Mouse (Mus musculus) liver, postnatal 0 days (tissue): ENCODE data around the gene Gnb1. TPM values are rescaled to one million over a fixed set of nuclear protein-coding genes. Genes with fewer than 3 reads are reported as not detected.
A peak's percentile ranks its signal among the peaks of the same experiment; 100 is the strongest.

ENCODE experiments used
- ATAC-seq: fragments of 200-750 bp; cut with Nextera tagmentation; 2 replicates; pipeline ENCODE4 v1.8.0; 2017; ENCODE audit warnings: mild to moderate bottlenecking, moderate library complexity
- DNase-seq: peaks from one replicate; pipeline ENCODE4 v3.0.0-alpha.2; 2016
- H3K27ac ChIP-seq: fragments of 300-500 bp; sonication (generic); 2 replicates; pipeline ENCODE4 v1.5.1; 2014; ENCODE audit warnings: antibody characterized with exemption, moderate library complexity, mild to moderate bottlenecking, low read depth
- H3K27me3 ChIP-seq: fragments of 300-500 bp; sonication (generic); 2 replicates; pipeline ENCODE4 v1.6.1; 2014; ENCODE audit warnings: low read length, control low read depth, mixed read lengths; ENCODE audit not compliant: insufficient read depth
- H3K36me3 ChIP-seq: fragments of 300-500 bp; sonication (generic); replicated peaks from 2 replicates; pipeline ENCODE4 v1.6.1; 2014; ENCODE audit warnings: mild to moderate bottlenecking, control low read depth, low read length, moderate library complexity, mixed read lengths; ENCODE audit not compliant: insufficient read depth
- H3K4me1 ChIP-seq: fragments of 300-500 bp; sonication (generic); 2 replicates; pipeline ENCODE4 v1.6.1; 2014; ENCODE audit warnings: antibody characterized with exemption, mild to moderate bottlenecking, control low read depth; ENCODE audit not compliant: insufficient read depth
- H3K4me2 ChIP-seq: fragments of 300-500 bp; sonication (generic); 2 replicates; pipeline ENCODE4 v1.6.1; 2014; ENCODE audit warnings: low read depth, mild to moderate bottlenecking, low read length, moderate library complexity, mixed read lengths
- H3K4me3 ChIP-seq: fragments of 300-500 bp; sonication (generic); 2 replicates; pipeline ENCODE4 v1.5.1; 2014; ENCODE audit warnings: low read depth, low read length
- H3K9ac ChIP-seq: fragments of 300-500 bp; sonication (generic); replicated peaks from 2 replicates; pipeline ENCODE4 v1.6.1; 2014; ENCODE audit warnings: mild to moderate bottlenecking, moderate library complexity
- H3K9me3 ChIP-seq: fragments of 300-500 bp; sonication (generic); 2 replicates; pipeline ENCODE4 v1.6.1; 2016; ENCODE audit warnings: mild to moderate bottlenecking, control low read depth, low read length, mixed read lengths
- CTCF ChIP-seq: sonication (generic); IDR thresholded peaks from 2 replicates; pipeline ENCODE4 v1.5.1; 2016; ENCODE audit warnings: antibody characterized with exemption, low read depth
- EP300 ChIP-seq: IDR thresholded peaks from 2 replicates; pipeline ENCODE4 v1.6.1; 2016; ENCODE audit warnings: antibody characterized with exemption, low read depth, mild to moderate bottlenecking
- WGBS: fragments of 180-500 bp; shearing (Covaris S2); extraction: QIAGEN DNeasy Blood & Tissue Kit; methylation state at CpG from one replicate; pipeline ENCODE4 v1.1.7; 2014; ENCODE audit not compliant: insufficient replicate concordance; 5-methylcytosine and 5-hydroxymethylcytosine counted together
- polyA plus RNA-seq: library from polyadenylated mRNA; unstranded; fragments of >200 nt; fragmentation: Nextera tagmentation; extraction: Ambion mirVana; gene quantifications from 2 replicates; pipeline ENCODE4 v1.2.1, GENCODE M21; 2015

The Gnb1 gene
- polyA plus RNA-seq, 1 experiment from 2014 or later: 88.4 TPM

DNA sequence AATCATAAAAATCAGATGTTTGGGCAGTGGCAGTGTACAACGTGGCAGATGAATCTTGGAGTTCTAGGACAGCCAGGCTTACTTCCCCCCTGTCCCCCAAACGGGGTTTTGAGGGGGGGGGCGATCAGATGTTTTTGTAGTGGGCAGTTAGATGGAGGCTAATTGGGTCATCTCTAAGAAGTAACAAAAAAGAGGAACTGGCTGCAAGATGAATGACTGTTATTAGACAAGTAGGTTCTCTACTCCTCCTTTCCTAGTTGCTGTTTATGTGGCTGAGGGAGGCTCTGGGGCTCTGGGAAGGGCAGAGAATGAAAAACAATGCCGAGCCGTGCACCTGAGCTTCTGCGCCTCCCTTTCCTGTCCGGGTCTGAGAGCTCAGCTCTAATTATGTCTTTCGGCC is 13.9 kb downstream of the Gnb1 start:
- no peaks in the 10 kb centered on the region for H3K27me3 ChIP-seq
- H3K9me3 ChIP-seq: no peaks in the 10 kb centered on the region
- TF ChIP-seq CTCF (no peak), EP300 (no peak)
- no peak overlapping the region for H3K9ac ChIP-seq
- H3K4me1 ChIP-seq: peaks cover 24% of the 10 kb centered on the region
- no peak overlapping the region for H3K4me3 ChIP-seq
- no peak overlapping the region for H3K4me2 ChIP-seq
- peak overlapping the region; percentile 6; the same call in 1 of the 2 replicates for H3K27ac ChIP-seq
- DNase-seq (no peak), ATAC-seq (no peak)
- WGBS: 29% methylated on average over 8 of the region's 8 CpGs
- H3K36me3 ChIP-seq: no peaks in the 10 kb centered on the region

DNA sequence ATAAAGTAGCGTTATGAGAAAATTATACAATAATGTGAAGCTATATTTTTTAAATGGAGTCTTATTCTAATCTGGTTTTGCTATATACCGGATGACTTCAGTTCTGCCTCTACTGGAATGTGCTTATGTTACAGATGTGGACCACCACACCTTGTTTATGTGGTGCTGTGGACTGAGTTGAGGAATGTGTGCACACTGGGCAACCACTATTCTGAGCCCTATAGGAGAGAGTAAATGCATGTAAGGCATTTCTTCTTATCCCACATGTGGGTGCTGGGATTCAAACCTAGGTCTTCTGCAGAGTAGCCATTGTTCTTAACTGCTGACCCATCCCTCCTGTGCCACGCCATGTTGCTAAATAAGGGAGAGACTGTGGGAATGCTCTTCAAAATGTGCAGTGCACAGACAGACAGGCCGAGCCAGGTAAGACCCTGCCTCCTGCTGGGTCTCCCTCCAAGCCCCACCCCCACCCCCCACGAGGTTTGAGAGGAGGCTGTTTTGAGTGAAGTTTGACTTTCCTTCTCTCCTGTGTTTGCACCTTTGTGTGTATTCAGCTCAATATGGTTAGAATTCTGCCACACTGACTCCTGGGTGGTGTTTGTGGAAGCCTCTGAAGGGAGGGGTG is 14.6 kb downstream of the Gnb1 start:
- no peak for DNase-seq
- no peak for TF ChIP-seq EP300
- no peak for TF ChIP-seq CTCF
- ATAC-seq: no peak
- WGBS: 76% methylated on average over 5 of the region's 5 CpGs
- Histone ChIP-seq H3K36me3 (no peaks in the 10 kb centered on the region), H3K27ac (no peak overlapping the region), H3K4me1 (peaks cover 27% of the 10 kb centered on the region), H3K4me3 (no peak overlapping the region), H3K27me3 (no peaks in the 10 kb centered on the region), H3K9ac (no peak overlapping the region), H3K9me3 (no peaks in the 10 kb centered on the region), H3K4me2 (no peak overlapping the region)

DNA sequence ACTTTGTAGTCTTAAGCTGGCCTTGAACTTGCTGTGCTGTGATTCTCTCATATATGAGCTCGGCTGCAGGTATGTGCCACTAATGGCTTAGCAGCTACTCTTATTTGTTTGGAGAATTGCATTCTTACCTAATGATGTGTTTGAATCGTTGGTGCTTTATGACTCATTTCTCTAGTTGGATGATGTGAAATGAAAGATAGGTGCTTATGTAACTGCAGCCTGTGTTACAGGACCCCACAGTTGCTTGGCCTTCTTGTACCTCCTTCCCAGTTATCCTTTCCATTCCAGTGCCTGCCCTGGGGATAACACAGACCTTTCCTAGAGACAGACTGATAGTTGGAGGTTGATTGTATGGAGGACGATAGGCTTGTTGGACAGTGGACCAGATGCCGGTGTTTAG is 17.5 kb downstream of the Gnb1 start:
- TF ChIP-seq EP300 (no peak), CTCF (no peak)
- WGBS: 73% methylated on average over 4 of the region's 4 CpGs
- no peak overlapping the region for H3K4me2 ChIP-seq
- ATAC-seq (no peak), DNase-seq (no peak)
- H3K4me1 ChIP-seq: peaks cover 31% of the 10 kb centered on the region
- no peaks in the 10 kb centered on the region for H3K9me3 ChIP-seq
- H3K27me3 ChIP-seq: no peaks in the 10 kb centered on the region
- no peak overlapping the region for H3K27ac ChIP-seq
- no peaks in the 10 kb centered on the region for H3K36me3 ChIP-seq
- H3K4me3 ChIP-seq: no peak overlapping the region
- no peak overlapping the region for H3K9ac ChIP-seq

DNA sequence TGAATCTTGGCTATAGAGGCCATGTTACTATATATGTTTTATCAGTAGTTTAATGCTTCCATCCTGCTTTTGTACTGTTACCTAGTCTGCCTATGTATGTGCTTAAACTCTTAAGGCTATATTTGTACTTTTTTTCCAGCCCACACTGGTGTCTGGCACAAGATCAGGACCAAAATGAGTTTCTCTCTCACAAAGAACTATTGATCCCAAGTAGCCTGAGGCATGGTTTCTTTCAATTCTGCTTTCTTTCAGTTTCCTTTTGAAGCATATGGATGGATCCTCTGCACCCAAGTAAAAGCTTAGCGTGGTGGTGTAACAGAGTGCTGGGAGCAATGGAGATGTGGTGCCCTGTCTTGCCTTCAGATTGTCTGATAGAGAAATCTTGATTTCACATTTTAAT is 19.8 kb downstream of the Gnb1 start:
- DNase-seq (no peak), ATAC-seq (no peak)
- peaks cover 13% of the 10 kb centered on the region for H3K4me1 ChIP-seq
- no peak overlapping the region for H3K4me3 ChIP-seq
- no peak overlapping the region for H3K4me2 ChIP-seq
- H3K9me3 ChIP-seq: no peaks in the 10 kb centered on the region
- no peaks in the 10 kb centered on the region for H3K27me3 ChIP-seq
- no peak overlapping the region for H3K27ac ChIP-seq
- WGBS: 88% methylated on average over 1 of the region's 1 CpGs
- no peaks in the 10 kb centered on the region for H3K36me3 ChIP-seq
- H3K9ac ChIP-seq: no peak overlapping the region
- TF ChIP-seq CTCF (no peak), EP300 (no peak)

DNA sequence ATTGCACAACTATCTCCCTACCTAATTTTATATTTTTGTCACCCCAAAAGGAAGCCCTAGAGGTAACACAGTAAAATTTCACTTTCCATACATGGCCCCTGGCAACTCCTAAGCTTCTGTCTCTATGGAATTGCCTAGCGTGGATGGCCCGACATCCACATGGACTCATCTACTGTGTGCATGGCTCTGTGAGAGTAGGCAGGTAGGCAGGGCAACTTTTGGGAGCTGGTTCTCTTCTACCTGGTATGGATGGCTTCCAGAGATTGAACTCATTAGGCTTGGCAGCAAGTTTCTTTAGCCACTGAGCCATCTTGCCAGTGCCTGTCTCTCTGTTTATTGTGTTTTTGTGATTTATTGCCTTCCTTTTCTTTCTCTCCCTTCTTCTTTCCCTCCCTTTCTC is 23.6 kb downstream of the Gnb1 start:
- no peaks in the 10 kb centered on the region for H3K27me3 ChIP-seq
- no peak for ATAC-seq
- no peak for DNase-seq
- TF ChIP-seq EP300 (no peak), CTCF (no peak)
- 95% methylated on average over 2 of the region's 2 CpGs for WGBS
- H3K4me2 ChIP-seq: no peak overlapping the region
- H3K4me1 ChIP-seq: peaks cover 7% of the 10 kb centered on the region
- H3K9ac ChIP-seq: no peak overlapping the region
- H3K9me3 ChIP-seq: no peaks in the 10 kb centered on the region
- H3K4me3 ChIP-seq: no peak overlapping the region
- H3K27ac ChIP-seq: no peak overlapping the region
- H3K36me3 ChIP-seq: 0 out of 2 replicates have a peak, but pooled peaks cover 3% of the 10 kb centered on the region

DNA sequence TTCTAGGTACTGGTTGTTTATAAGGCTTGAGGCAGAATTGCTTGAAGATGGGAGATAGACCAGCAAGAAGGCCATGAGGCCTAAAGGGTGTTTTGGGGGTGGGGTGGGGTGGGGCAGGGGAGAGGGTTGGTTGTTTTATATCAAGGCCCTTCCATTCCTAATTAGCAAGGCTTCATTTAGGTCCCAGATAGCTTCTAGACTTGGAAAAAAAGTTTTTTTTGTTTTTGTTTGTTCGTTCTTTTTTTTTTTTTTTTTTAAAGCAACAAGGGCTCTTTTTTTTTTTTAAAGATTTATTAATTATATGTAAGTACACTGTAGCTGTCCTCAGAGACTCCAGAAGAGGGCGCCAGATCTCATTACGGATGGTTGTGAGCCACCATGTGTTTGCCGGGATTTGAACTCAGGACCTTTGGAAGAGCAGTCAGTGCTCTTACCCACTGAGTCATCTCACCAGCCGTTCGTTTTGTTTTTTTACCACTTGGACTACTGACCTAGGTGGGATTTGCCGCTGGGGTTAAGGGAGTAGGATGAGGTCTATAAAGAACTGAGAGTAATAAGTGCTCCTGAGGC is 26.9 kb downstream of the Gnb1 start:
- WGBS: 79% methylated on average over 7 of the region's 7 CpGs
- no peaks in the 10 kb centered on the region for H3K9me3 ChIP-seq
- no peak overlapping the region for H3K9ac ChIP-seq
- ATAC-seq: no peak
- no peak for DNase-seq
- H3K27me3 ChIP-seq: no peaks in the 10 kb centered on the region
- H3K4me1 ChIP-seq: no peaks in the 10 kb centered on the region
- H3K4me2 ChIP-seq: no peak overlapping the region
- no peak overlapping the region for H3K27ac ChIP-seq
- no peak overlapping the region for H3K4me3 ChIP-seq
- TF ChIP-seq CTCF: peak; percentile 49
- no peak for TF ChIP-seq EP300
- 0 out of 2 replicates have a peak, but pooled peaks cover 3% of the 10 kb centered on the region for H3K36me3 ChIP-seq
